Mouse (Mus musculus) stomach, postnatal 0 days (tissue): ENCODE data around the gene Ola1.

Experiments used
- CTCF ChIP-seq: IDR thresholded peaks from 2 replicates; pipeline ENCODE4 v1.5.1; 2016; ENCODE audit warnings: antibody characterized with exemption, low read depth, mild to moderate bottlenecking, moderate library complexity
- EP300 ChIP-seq: optimal IDR thresholded peaks from 2 replicates; pipeline ENCODE3; 2016; ENCODE audit warnings: antibody characterized with exemption

DNA sequence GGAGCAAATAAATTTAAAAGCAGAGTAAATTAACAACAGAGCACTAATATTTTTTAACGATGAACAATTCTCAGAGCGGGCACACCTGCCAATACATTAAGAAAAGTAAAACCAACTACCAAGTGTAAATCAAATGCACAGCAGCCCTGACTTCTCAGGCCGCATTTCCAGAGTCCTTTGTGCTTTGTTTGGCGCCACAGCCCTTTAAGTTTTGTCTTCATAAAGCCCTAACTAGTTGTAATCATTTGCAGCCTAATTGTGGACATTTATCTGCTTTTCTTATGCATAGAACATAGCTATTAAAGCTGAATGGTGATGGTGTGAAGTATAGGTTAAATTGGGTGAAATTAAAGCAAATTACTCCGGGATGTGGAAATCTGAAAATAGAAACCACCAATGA is 49.2 kb downstream of the Ola1 start:
- TF ChIP-seq EP300 (no peak), CTCF (no peak)
